In the genomic region with DNA sequence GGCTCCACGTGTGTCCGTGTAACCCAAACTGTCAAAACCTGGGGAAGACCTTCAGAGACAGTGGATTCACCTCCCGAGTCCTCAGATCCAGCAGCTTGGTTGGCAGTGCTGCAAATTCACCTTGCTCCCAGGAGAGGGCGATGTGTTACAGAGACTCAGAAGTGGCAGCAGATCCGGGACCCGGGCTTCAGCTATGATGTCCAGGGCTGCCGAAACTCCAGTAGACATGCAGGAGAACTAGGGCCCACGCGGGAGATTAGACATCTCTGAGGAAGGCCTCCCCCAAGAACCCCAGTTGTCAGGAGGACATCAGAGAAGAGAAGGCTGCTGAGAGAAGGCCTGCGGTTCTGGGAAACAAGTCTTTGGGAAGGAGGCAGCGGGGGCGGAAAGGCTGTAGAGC, we compare ENCODE assay signal across 9 mouse cellular contexts. TPM values are rescaled to one million over a fixed set of nuclear protein-coding genes. Genes with fewer than 3 reads are reported as not detected.
DNase-seq lines count a peak whose midpoint lies in the region; ATAC-seq and TF ChIP-seq lines count a peak whose summit lies in the region.
"Had no signal": no experiment of that assay in that cellular context is flagged by ENCODE, and none has a peak within 500 bp of the region (broad histone marks: within the 10 kb centered on the region; RNA-seq: fewer than 3 reads in every experiment).

No protein-coding gene starts in this region.

- H3K9ac ChIP-seq in embryonic facial prominence, embryonic 11.5 days (replicated peaks; ENCODE audit: low read length), result no peak overlapping the region
- H3K9ac ChIP-seq in heart, embryonic 11.5 days (ENCODE audit: low read depth, low read length), result 0 out of 2 replicates have a peak overlapping the region, but pooled peaks have one; percentile 5

- no peak overlapping the region for H3K27ac ChIP-seq in heart, embryonic 10.5 days
- H3K27ac ChIP-seq in bone marrow, adult 2 months (ENCODE audit: control insufficient read depth, insufficient read depth, low read depth, low read length, poor library complexity), result no peak overlapping the region
- no peak overlapping the region for H3K27ac ChIP-seq in embryonic facial prominence, embryonic 11.5 days (replicated peaks; ENCODE audit: low read depth, low read length)
- no peak overlapping the region for H3K27ac ChIP-seq in heart, embryonic 11.5 days (ENCODE audit: low read depth, low read length)
- peak overlapping the region; percentile 28 for H3K27ac ChIP-seq in layer of hippocampus, adult 2 months

- H3K4me1 ChIP-seq in heart, embryonic 10.5 days, result peaks cover 3% of the 10 kb centered on the region
- H3K4me1 ChIP-seq in bone marrow, adult 2 months (ENCODE audit: control insufficient read depth, insufficient read depth, low read length), result no peaks in the 10 kb centered on the region
- no peaks in the 10 kb centered on the region; the same call in 1 of the 2 replicates for H3K4me1 ChIP-seq in embryonic facial prominence, embryonic 11.5 days (ENCODE audit: control insufficient read depth, insufficient read depth, low read length)
- no peaks in the 10 kb centered on the region for H3K4me1 ChIP-seq in heart, embryonic 11.5 days (ENCODE audit: control insufficient read depth, insufficient read depth, low read length)

- H3K4me2 ChIP-seq in embryonic facial prominence, embryonic 11.5 days (ENCODE audit: low read depth, low read length), result no peak overlapping the region
- no peak overlapping the region for H3K4me2 ChIP-seq in heart, embryonic 11.5 days

- WGBS in heart, embryonic 10.5 days, result 19% methylated on average over 12 of the region's 12 CpGs
- 22% methylated on average over 12 of the region's 12 CpGs for WGBS in bone marrow, adult 2 months
- 20% methylated on average over 12 of the region's 12 CpGs for WGBS in embryonic facial prominence, embryonic 11.5 days
- 24% methylated on average over 12 of the region's 12 CpGs for WGBS in heart, embryonic 11.5 days (ENCODE audit: insufficient replicate concordance)

- no peak overlapping the region for H3K4me3 ChIP-seq in heart, embryonic 10.5 days
- H3K4me3 ChIP-seq in bone marrow, adult 2 months (replicated peaks; ENCODE audit: control insufficient read depth, low read depth, low read length), result no peak overlapping the region
- H3K4me3 ChIP-seq in embryonic facial prominence, embryonic 11.5 days (ENCODE audit: low read depth, low read length), result no peak overlapping the region
- H3K4me3 ChIP-seq in heart, embryonic 11.5 days (ENCODE audit: low read depth, low read length), result no peak overlapping the region
- no peak overlapping the region; the same call in 1 of the 2 replicates for H3K4me3 ChIP-seq in layer of hippocampus, adult 2 months

- no peak for ATAC-seq in embryonic facial prominence, embryonic 11.5 days (replicated peaks; ENCODE audit: insufficient number of reproducible peaks, low FRiP score, low TSS enrichment, low read depth)
- ATAC-seq in heart, embryonic 11.5 days (replicated peaks; ENCODE audit: insufficient number of reproducible peaks, low FRiP score, low TSS enrichment), result no peak

- peak; percentile 56 for TF ChIP-seq CTCF in bone marrow, adult 2 months (IDR thresholded peaks at IDR 0.05; ENCODE audit: control insufficient read depth, insufficient read depth, low read length)
- peak; percentile 94 for TF ChIP-seq CTCF in layer of hippocampus, adult 2 months (conservative IDR thresholded peaks at IDR 0.05)

- no peaks in the 10 kb centered on the region for H3K9me3 ChIP-seq in heart, embryonic 10.5 days
- H3K9me3 ChIP-seq in embryonic facial prominence, embryonic 11.5 days (replicated peaks; ENCODE audit: control insufficient read depth, low read length), result no peaks in the 10 kb centered on the region
- no peaks in the 10 kb centered on the region for H3K9me3 ChIP-seq in heart, embryonic 11.5 days (replicated peaks; ENCODE audit: control insufficient read depth, low read length)

- no peak for TF ChIP-seq POLR2A in bone marrow, adult 2 months (IDR thresholded peaks at IDR 0.05; ENCODE audit: borderline replicate concordance, control insufficient read depth, low read depth, low read length)

- peak; percentile 96 for DNase-seq in heart, adult 11 months
- no peak for DNase-seq in heart, embryonic 10.5 days (ENCODE audit: low spot score)
- peak; percentile 82 for DNase-seq in embryonic facial prominence, embryonic 11.5 days (ENCODE audit: low spot score)
- peak; percentile 79 to 80 for DNase-seq in layer of hippocampus, adult 2 months (ENCODE audit: low spot score in 2 of 2)
- peak; percentile 74 for DNase-seq in lung, postnatal 10 days
- peak; percentile 74 for DNase-seq in right cerebral cortex, postnatal 14 days

- peaks cover 95% of the 10 kb centered on the region for H3K27me3 ChIP-seq in heart, embryonic 10.5 days (ENCODE audit: insufficient read depth, poor library complexity, severe bottlenecking)
- peaks cover 35% of the 10 kb centered on the region for H3K27me3 ChIP-seq in embryonic facial prominence, embryonic 11.5 days (ENCODE audit: control insufficient read depth, insufficient read depth, low read length)
- peaks cover 77% of the 10 kb centered on the region for H3K27me3 ChIP-seq in heart, embryonic 11.5 days (ENCODE audit: control insufficient read depth, insufficient read depth, low read length)

- H3K36me3 ChIP-seq in heart, embryonic 10.5 days, result no peaks in the 10 kb centered on the region
- no peaks in the 10 kb centered on the region for H3K36me3 ChIP-seq in embryonic facial prominence, embryonic 11.5 days (replicated peaks; ENCODE audit: control insufficient read depth, insufficient read depth, low read depth, low read length)
- no peaks in the 10 kb centered on the region for H3K36me3 ChIP-seq in heart, embryonic 11.5 days (ENCODE audit: control insufficient read depth, insufficient read depth, low read length)

RNA-seq across cellular contexts. Expression of gene Slc22a12, which starts 50.7 kb away (rescaled TPM):
- polyA plus RNA-seq in heart, embryonic 10.5 days (2016; fragmentation: Nextera tagmentation; extraction: Ambion mirVana), result not detected in 2 replicates
- 1.0 TPM in 1 of 2 replicates, not detected in the other for polyA plus RNA-seq in bone marrow, adult 2 months (2011; ENCODE audit: insufficient read depth, insufficient read length, low replicate concordance, missing spikeins)
- polyA plus RNA-seq in embryonic facial prominence, embryonic 11.5 days (2014; fragmentation: Nextera tagmentation; extraction: Ambion mirVana), result not detected in 2 replicates
- not detected in 2 replicates for polyA plus RNA-seq in heart, embryonic 11.5 days (2014; fragmentation: Nextera tagmentation; extraction: Ambion mirVana)
- under 1 TPM; 0.20 to 0.37 TPM for total RNA-seq in layer of hippocampus, adult 2 months (2021)
- polyA plus RNA-seq: stomach, embryonic 14.5 days had no signal
